Mouse (Mus musculus): Measurements from ENCODE around the gene Atp5s. TPM values are rescaled to one million over a fixed set of nuclear protein-coding genes. Genes with fewer than 3 reads are reported as not detected.

Atp5s gene
- total RNA-seq, 2 experiments from 2014 or later = 18.7 to 21.3 TPM

GRCm38 (mm10) chr12:69767476-69768258 is 42.9 kb downstream of the Atp5s start:
- DNase-seq = no peak
- intact Hi-C loops (cut with DNase I) = no loop called here

GRCm38 (mm10) chr12:69768841-69769240 is 44.1 kb downstream of the Atp5s start:
- no peak for DNase-seq
- intact Hi-C loops (cut with DNase I) = no loop called here

- intact Hi-C loops (cut with DNase I) = no loop called here
- DNase-seq = no peak
Observed at GRCm38 (mm10) chr12:69776607-69777340, 52.0 kb downstream of the Atp5s start.

- no peak for DNase-seq
- intact Hi-C loops (cut with DNase I) = no loop called here
Observed at GRCm38 (mm10) chr12:69777341-69777730, 52.6 kb downstream of the Atp5s start.

- intact Hi-C loops (cut with DNase I) = no loop called here
- DNase-seq = no peak
Observed at GRCm38 (mm10) chr12:69777957-69778356, 53.2 kb downstream of the Atp5s start.

GRCm38 (mm10) chr12:69781480-69781879 is 56.7 kb downstream of the Atp5s start:
- intact Hi-C loops (cut with DNase I) = no loop called here
- DNase-seq = no peak

- intact Hi-C loops (cut with DNase I) = no loop called here
Observed at GRCm38 (mm10) chr12:69781935-69782650, 57.3 kb downstream of the Atp5s start.

GRCm38 (mm10) chr12:69783247-69784025 is 58.7 kb downstream of the Atp5s start:
- no peak for DNase-seq
- intact Hi-C loops (cut with DNase I) = no loop called here

More at GRCm38 (mm10) chr12:69781935-69782650, 57.3 kb downstream of the Atp5s start:
- peak; percentile 31 to 40 for DNase-seq

- intact Hi-C loops (cut with DNase I) = no loop called here
- DNase-seq = no peak
Observed at GRCm38 (mm10) chr12:69785471-69785870, 60.7 kb downstream of the Atp5s start.

GRCm38 (mm10) chr12:69788380-69788779 is 63.6 kb downstream of the Atp5s start:
- intact Hi-C loops (cut with DNase I) = no loop called here
- no peak for DNase-seq

GRCm38 (mm10) chr12:69789766-69790529 is 65.2 kb downstream of the Atp5s start:
- no peak for DNase-seq
- intact Hi-C loops (cut with DNase I) = no loop called here

GRCm38 (mm10) chr12:69790530-69791505 is 66.1 kb downstream of the Atp5s start, which contains the start of gene Cdkl1:
Gene Cdkl1, minus strand, starts transcription at chr12:69791267.
- intact Hi-C loops (cut with DNase I) = no loop called here
- peak; percentile 55 to 61 for DNase-seq

Small RNA genes lying within 50 kb of the gene (microRNA-seq; reads per million reads assigned to microRNA genes)
- 0 reads per million in 2 experiments for gene Mir681

Other genes with a start within 250 kb of the Atp5s start
- gene Vcpkmt, start 141.9 kb upstream of the Atp5s start, total RNA-seq (2021) = 1 to 10 TPM; 4.8 to 5.6 TPM
- 10 to 100 TPM; 33.9 to 34.7 TPM for gene Sos2, start 43.1 kb upstream of the Atp5s start, total RNA-seq (2021)
- 10 to 100 TPM; 25.6 to 31.4 TPM for gene L2hgdh, start 77 bp upstream of the Atp5s start, total RNA-seq (2021)
- 1 to 10 TPM; 7.0 to 9.2 TPM for gene Cdkl1, start 66.3 kb downstream of the Atp5s start, total RNA-seq (2021)
- 1 to 10 TPM; 5.7 to 7.8 TPM for gene Atl1, start 167.7 kb downstream of the Atp5s start, total RNA-seq (2021)
- gene Map4k5, start 168.2 kb downstream of the Atp5s start, total RNA-seq (2021) = 10 to 100 TPM; 38.7 to 40.7 TPM